Mouse (Mus musculus): ENCODE results near the gene S1pr4.
A peak's percentile ranks its signal among the peaks of the same experiment; 100 is the strongest.

Gene S1pr4

GRCm38 (mm10) chr10:81519227-81519977 is 19.5 kb upstream of the S1pr4 start:
- no peak for DNase-seq (ENCODE audit: low spot score in 2 of 2)

DNA sequence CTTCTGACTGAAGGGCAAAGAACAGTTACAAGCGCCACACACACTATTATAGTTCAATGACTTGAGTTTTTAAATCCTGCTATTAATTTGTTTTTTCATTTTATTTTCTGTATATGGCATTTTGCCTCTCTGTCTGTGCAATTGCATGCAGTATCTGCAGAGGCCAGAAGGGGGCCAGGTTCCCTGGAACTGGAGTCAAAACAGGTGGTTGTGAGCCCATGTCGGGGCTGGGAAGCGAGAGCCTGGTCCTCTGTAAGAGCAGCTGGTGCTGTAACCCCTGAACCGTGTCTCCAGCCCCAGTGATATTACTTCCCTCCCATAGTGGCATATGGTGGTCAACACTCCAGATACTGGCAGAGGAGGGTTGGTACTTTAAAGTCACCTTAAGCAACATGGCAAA is 18.6 kb upstream of the S1pr4 start:
- peak in 1 of 2 experiments; percentile 44 for DNase-seq (ENCODE audit: low spot score in 2 of 2)

- no peak for DNase-seq (ENCODE audit: low spot score in 2 of 2)
These were observed 17.3 kb upstream of the S1pr4 start for GRCm38 (mm10) chr10:81517227-81517626.

GRCm38 (mm10) chr10:81513798-81514197 is 13.9 kb upstream of the S1pr4 start:
- DNase-seq (ENCODE audit: low spot score in 2 of 2): no peak

DNA sequence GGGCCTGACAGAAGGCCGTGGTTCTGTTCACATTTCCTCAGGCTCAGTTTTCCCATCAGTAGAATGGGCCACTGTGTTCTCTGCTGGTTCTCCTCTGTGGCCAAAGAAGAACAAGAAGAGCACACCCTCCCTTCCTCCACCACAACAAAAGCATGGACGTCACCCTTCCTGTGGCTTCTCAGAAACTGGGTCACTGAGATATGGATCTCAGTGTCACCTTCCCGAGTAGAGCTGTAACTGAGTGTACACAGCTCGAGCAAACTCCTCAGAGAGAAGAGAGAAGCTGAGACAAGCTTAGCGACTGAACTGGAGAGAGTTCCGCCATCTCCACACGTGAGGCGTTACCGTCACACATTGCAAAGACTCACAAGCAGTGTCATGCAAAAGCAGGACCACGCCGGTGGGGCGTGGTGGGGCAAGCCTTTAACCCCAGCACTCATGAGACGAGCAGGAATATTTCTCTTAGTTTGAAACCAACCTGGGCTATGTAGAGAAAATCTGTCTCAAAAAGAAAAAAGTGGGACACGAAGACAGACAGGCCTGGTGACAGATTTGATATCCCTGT is 10.4 kb upstream of the S1pr4 start:
- DNase-seq (ENCODE audit: low spot score in 2 of 2): no peak

- DNase-seq (ENCODE audit: low spot score in 2 of 2): no peak
These were observed 8.0 kb upstream of the S1pr4 start for GRCm38 (mm10) chr10:81507691-81508489.

DNA sequence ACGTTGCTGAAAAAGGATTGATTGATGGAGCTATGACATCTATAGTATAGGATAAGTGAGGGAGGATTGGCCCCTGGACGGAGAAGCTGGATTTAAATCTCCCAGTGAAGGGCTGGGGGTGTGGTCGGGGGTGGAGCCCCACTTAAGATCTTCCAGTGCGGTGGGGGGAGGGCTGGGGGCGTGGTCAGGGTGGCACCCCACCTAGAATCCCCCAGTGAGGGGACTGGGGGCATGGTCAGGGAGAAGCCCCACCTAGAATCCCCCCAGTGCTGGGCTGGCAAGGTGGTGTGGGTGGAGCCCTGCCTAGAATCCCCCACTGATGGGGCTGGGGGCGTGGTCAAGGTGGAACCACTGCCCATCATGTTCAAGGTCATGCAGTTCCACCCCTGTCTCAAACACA is 7.2 kb upstream of the S1pr4 start:
- DNase-seq (ENCODE audit: low spot score in 2 of 2): no peak

DNA sequence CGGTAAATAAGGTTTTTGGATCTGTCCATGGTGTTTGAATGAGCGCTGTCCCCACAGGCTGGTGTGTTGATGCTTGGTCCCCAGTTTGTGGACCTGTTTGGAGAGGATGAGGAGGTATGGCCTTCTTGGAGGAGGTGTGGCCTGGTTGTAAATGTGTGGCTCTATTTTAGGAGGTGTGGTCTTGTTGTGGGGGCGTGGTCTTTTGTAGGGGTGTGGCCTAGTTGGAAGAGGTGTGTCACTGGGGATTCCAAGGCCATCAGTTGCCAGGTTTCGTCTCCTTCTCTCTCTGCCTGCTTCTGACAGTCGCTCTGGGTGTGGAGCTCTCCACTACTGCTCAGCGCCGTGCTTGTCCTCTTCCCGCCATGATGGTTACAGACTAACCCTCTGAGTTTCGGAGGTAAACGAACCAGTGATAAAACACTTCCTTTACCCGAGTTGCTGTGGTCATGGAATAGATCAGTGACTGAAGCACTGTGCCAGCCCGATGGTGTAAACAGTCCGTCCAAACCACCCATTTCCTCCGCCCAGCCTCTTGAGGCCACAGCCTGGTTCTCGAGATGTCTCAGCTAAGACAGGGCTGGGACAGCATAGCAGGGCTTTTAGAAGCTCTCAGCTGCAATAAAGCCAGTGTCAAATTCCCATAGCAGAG is 5.2 kb upstream of the S1pr4 start:
- DNase-seq (ENCODE audit: low spot score in 2 of 2): no peak

DNA sequence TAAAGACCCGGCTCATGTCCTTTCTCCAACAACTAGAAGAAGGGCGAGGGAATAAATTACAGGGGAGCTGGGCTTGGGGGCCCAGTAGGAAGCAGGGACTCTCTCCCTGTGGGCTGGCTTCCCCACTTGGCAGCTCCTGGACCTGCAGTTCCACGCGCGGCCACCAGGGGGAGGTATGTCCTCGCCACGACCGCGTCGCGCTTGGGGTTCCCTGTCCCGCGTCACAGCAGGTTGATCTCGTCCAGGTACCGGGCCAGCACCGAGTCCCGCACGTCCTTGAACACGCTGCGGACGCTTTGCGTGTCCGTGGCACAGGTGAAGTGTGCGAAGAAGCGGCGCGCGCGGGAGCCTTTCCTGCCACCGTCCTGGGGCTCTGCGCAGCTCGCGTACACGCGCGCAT is 2.7 kb upstream of the S1pr4 start:
- DNase-seq (ENCODE audit: low spot score in 2 of 2): peak; percentile 77 to 79

- DNase-seq (ENCODE audit: low spot score in 2 of 2): no peak
These were observed 1.9 kb upstream of the S1pr4 start for GRCm38 (mm10) chr10:81501863-81502262.

- DNase-seq (ENCODE audit: low spot score in 2 of 2): peak; percentile 46 to 75
These were observed 556 bp downstream of the S1pr4 start for GRCm38 (mm10) chr10:81499250-81499901.

- no peak for DNase-seq (ENCODE audit: low spot score in 2 of 2)
These were observed 1.3 kb downstream of the S1pr4 start for GRCm38 (mm10) chr10:81498316-81499249.

DNA sequence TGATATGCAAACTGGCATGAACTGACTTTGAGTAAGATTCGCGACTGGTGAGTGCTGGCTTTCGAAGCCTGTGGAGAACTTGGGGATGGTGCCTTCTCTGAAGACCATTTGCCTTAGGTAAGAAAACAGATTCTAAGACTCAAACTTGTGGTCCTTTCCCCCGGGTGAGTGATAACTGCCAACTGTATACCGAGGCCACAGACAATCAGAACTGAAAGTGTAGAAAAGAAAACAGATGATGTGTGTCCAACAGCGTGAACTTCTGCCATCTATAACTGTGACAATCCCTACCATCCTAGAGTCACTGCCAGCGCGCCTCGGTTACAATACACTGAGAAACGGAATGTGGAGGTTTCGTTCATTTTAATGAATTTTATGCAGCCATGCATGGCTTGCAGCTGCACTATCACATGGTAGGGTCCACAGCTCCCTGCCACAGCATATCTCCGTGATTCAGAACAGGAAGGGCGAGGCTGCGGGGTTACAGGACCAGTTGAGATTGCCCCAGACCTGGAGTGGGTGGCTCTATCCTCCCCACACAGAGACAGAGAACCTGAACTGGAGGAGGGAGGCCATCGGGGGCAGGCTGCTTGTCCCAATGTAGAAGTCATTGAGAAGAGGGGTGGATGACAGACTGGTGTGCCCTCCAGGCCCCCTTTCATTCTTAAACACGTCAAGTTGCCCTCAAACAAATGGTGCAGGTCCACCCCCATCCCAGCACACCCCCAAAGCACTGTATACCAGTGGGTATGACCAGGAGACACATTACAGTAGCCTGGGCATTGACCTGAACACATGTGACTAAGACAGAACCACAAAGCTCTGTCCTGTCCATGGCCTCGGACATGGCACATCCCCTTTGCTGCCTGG is 2.3 kb downstream of the S1pr4 start:
- no peak for DNase-seq (ENCODE audit: low spot score in 2 of 2)

DNA sequence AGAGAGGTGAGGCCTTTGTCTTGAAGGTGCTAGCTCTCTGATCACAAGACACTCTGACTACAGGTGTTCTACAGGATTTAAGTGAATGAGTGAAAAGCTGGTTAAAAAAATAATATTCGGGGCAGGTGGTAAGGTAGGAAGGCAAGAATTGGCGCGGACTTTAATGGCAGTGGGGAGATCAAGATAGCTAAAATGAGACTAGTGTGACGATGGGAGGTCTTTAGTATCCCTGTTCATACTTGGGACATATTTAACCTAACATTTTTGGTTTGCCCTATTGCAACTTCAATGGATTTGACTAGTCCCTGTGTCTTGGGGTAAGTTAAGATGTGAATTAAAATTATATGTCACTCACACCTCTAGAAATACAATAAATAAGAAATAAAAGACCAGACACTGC is 3.0 kb downstream of the S1pr4 start:
- no peak for DNase-seq (ENCODE audit: low spot score in 2 of 2)

DNA sequence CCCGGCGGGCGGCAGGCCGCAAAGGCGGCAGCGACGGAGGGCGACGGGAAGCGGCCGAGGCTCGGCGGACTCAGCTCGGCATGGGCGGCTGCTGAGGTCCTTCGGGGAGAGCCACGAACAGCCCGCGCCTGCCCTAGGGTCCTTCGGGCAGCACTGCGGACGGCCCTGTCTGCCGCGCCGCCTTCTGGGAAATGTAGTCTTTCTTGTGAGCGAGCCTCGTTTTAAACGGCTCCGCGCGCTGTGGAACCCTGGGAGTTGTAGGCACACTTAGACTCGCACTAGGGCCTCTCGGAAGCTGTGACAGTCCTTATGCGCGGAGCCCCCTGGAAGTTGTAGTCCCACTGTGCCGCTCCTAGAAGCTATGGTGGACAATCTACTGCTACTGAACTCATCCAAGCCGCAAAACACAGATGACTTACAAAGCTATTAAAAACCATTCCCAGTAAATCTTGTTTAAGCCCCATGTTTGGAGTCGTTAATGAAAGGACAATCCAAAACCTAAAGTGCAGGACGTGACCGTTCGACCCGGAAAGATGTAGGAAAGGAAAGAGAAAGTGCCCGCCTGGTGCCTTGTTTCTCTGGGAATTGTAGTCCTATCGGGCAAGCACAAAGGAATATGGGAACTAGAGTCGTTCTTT is 3.5 kb downstream of the S1pr4 start, which contains the start of gene Ncln:
Ncln (minus strand) TSS at position 129 of the 638 bp plus-strand sequence.
- peak; percentile 97 to 99 for DNase-seq (ENCODE audit: low spot score in 2 of 2)

DNA sequence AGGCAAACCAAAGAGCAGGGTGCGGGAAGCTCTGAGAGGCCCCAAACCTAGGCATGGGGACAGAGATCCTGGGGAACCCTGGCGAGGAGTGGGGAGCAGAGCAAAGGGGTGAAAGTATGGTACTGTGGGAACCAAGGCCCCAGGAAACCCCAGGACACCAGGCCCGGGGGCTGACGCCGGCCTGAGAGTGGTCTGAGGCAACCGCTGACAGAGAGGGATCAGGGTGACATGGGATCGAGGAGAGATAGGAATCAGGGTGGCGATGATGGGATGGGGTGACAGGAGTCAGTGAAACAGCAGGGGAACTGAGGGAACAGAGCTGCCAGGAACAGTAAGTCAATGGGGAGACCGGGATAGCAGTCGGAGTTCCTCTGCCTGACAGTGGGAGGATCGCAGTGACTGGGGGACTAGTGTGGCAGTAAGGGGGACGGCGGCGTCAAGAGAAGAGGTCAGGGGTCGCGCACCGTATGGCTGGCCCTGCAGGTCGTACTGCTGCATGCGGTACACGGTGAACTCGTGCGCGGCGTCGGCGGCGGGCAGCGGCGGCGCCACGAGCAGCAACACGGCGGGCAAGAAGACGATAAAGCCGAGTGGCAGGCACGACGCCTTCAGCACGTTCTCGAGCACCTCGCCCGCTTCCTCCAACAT is 4.2 kb downstream of the S1pr4 start:
- peak in 1 of 2 experiments; percentile 50 for DNase-seq (ENCODE audit: low spot score in 2 of 2)

- DNase-seq (ENCODE audit: low spot score in 2 of 2): no peak
These were observed 4.8 kb downstream of the S1pr4 start for GRCm38 (mm10) chr10:81495151-81495550.

GRCm38 (mm10) chr10:81494260-81495041 is 5.5 kb downstream of the S1pr4 start:
- DNase-seq (ENCODE audit: low spot score in 2 of 2): no peak
